Mouse (Mus musculus) liver, embryonic 14.5 days (tissue): Measurements from ENCODE around the gene Nrg3.

Source experiments
- CTCF ChIP-seq: IDR thresholded peaks from 2 replicates; pipeline ENCODE4 v1.5.1; 2016; ENCODE audit warnings: antibody characterized with exemption, low read depth, control low read depth
- EP300 ChIP-seq: IDR thresholded peaks from 2 replicates; pipeline ENCODE4 v1.6.1; 2016; ENCODE audit warnings: antibody characterized with exemption, low read depth

- TF ChIP-seq CTCF = no peak
- no peak for TF ChIP-seq EP300
Measured at GRCm38 (mm10) chr14:38554636-38555035, 918.3 kb downstream of the Nrg3 start.
